Mouse (Mus musculus) spleen, adult 2 months (tissue): ENCODE measurements around the gene Lrba.

Experiments used
- CTCF ChIP-seq: fragments of 200-500 bp; IDR thresholded peaks from 2 replicates; pipeline ENCODE4 v1.5.1; 2011; ENCODE audit warnings: mild to moderate bottlenecking, inconsistent platforms; ENCODE audit not compliant: insufficient read depth, insufficient read length, insufficient replicate concordance; ENCODE audit errors: extremely low read depth
- POLR2A ChIP-seq: fragments of 200-500 bp; IDR thresholded peaks from 2 replicates; pipeline ENCODE4 v1.6.1; 2011; ENCODE audit warnings: low read depth, low read length, inconsistent platforms

- TF ChIP-seq CTCF (no peak), POLR2A (no peak)
These were observed 526.2 kb downstream of the Lrba start for GRCm38 (mm10) chr3:86750652-86751051.
